Comparison of ENCODE assay signal across 24 mouse cellular contexts in the genomic region with DNA sequence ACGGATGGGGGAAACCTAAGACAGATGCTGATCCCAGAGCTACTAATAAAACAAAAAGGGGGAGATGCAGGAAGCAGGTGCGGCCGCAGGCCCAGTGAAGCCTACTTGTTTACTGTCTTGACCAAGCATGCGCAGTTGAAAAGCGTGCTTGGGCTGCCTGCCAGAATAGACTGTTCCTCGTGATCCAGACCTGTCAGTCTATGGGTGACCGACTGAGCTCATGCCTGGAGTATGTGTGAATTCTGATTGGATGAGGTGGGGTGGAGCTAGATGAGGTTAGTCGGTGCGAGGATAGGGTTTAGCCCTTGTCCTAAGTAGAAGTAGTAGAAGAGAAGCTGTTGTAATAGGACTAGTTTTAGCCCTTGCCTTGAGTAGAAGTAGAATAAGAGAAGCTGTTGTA. TPM values are rescaled to one million over a fixed set of nuclear protein-coding genes. Genes with fewer than 3 reads are reported as not detected.
"Had no signal": no experiment of that assay in that cellular context is flagged by ENCODE, and none has a peak within 500 bp of the region (broad histone marks: within the 10 kb centered on the region; RNA-seq: fewer than 3 reads in every experiment).

No protein-coding gene starts in this region.

- H3K27me3 ChIP-seq: lung, embryonic 15.5 days; midbrain, embryonic 13.5 days; midbrain, embryonic 15.5 days; neural tube, embryonic 12.5 days; stomach, embryonic 15.5 days had no signal

- DNase-seq: lung, adult 2 months; lung, postnatal 14 days; lung, postnatal 36 days; right cerebral cortex, postnatal 14 days; thymus, adult 2 months; thymus, postnatal 25 days; thymus, postnatal 4 days had no signal

- H3K9ac ChIP-seq: lung, embryonic 15.5 days; midbrain, embryonic 13.5 days; midbrain, embryonic 15.5 days; neural tube, embryonic 12.5 days; stomach, embryonic 15.5 days had no signal

- H3K4me1 ChIP-seq: lung, embryonic 15.5 days; midbrain, embryonic 10.5 days; midbrain, embryonic 13.5 days; midbrain, embryonic 15.5 days; neural tube, embryonic 12.5 days; stomach, embryonic 15.5 days had no signal

- H3K27ac ChIP-seq: lung, embryonic 15.5 days; midbrain, embryonic 10.5 days; midbrain, embryonic 13.5 days; midbrain, embryonic 15.5 days; neural tube, embryonic 12.5 days; stomach, embryonic 15.5 days; stomach, postnatal 0 days had no signal

- H3K4me2 ChIP-seq: lung, embryonic 15.5 days; midbrain, embryonic 13.5 days; midbrain, embryonic 15.5 days; neural tube, embryonic 12.5 days; stomach, embryonic 15.5 days had no signal

- H3K9me3 ChIP-seq: lung, embryonic 15.5 days; midbrain, embryonic 15.5 days; stomach, embryonic 15.5 days had no signal

- H3K4me3 ChIP-seq: lung, embryonic 15.5 days; midbrain, embryonic 10.5 days; midbrain, embryonic 13.5 days; midbrain, embryonic 15.5 days; neural tube, embryonic 12.5 days; stomach, embryonic 15.5 days had no signal

- ATAC-seq: lung, postnatal 0 days; midbrain, embryonic 13.5 days; midbrain, embryonic 15.5 days had no signal

- H3K36me3 ChIP-seq: lung, embryonic 15.5 days; midbrain, embryonic 10.5 days; midbrain, embryonic 13.5 days; midbrain, embryonic 15.5 days; neural tube, embryonic 12.5 days; stomach, embryonic 15.5 days had no signal

RNA-seq across cellular contexts. Expression of a gene that starts 1.3 kb away (rescaled TPM):
- total RNA-seq: megakaryocyte, adult 5-6 weeks; megakaryocyte-erythroid progenitor cell, adult 5-6 weeks; midbrain, postnatal 0 days; monocyte, adult 5-6 weeks; neutrophil, adult 5-6 weeks had no signal
- polyA plus RNA-seq: lung, adult 2 months; lung, embryonic 15.5 days; lung, postnatal 0 days; midbrain, embryonic 10.5 days; midbrain, embryonic 13.5 days; midbrain, embryonic 15.5 days; midbrain, postnatal 0 days; neural tube, embryonic 12.5 days; neural tube, embryonic 14.5 days; spleen, adult 2 months; stomach, postnatal 0 days; testis, adult 2 months; thymus, adult 2 months; urinary bladder, adult 2 months had no signal
